Mouse (Mus musculus) limb, embryonic 11.5 days (tissue): Measurements from ENCODE around the gene Il6ra. TPM values are rescaled to one million over a fixed set of nuclear protein-coding genes. Genes with fewer than 3 reads are reported as not detected.

Experiments
- ATAC-seq: fragments of 200-750 bp; cut with Nextera tagmentation; 2 replicates; pipeline ENCODE4 v1.8.0; 2017; ENCODE audit warnings: low read depth; ENCODE audit not compliant: insufficient number of reproducible peaks, low FRiP score, low TSS enrichment
- DNase-seq: peaks from one replicate; pipeline ENCODE4 v3.0.0-alpha.2; 2015; ENCODE audit warnings: low spot score
- H3K27ac ChIP-seq: fragments of 300-500 bp; sonication (generic); replicated peaks from 2 replicates; pipeline ENCODE4 v1.5.1; 2014; ENCODE audit warnings: low read depth, mild to moderate bottlenecking, low read length
- H3K27me3 ChIP-seq: fragments of 300-500 bp; sonication (generic); 2 replicates; pipeline ENCODE4 v1.6.1; 2014; ENCODE audit warnings: mild to moderate bottlenecking, low read length, mixed read lengths; ENCODE audit not compliant: control insufficient read depth, insufficient read depth
- H3K36me3 ChIP-seq: fragments of 300-500 bp; sonication (generic); 2 replicates; pipeline ENCODE4 v1.6.1; 2014; ENCODE audit warnings: mild to moderate bottlenecking, low read length, moderate library complexity, mixed read lengths; ENCODE audit not compliant: control insufficient read depth, insufficient read depth
- H3K4me1 ChIP-seq: fragments of 300-500 bp; sonication (generic); 2 replicates; pipeline ENCODE4 v1.6.1; 2014; ENCODE audit warnings: low read length, mixed read lengths; ENCODE audit not compliant: control insufficient read depth, insufficient read depth
- H3K4me2 ChIP-seq: fragments of 300-500 bp; sonication (generic); 2 replicates; pipeline ENCODE4 v1.6.1; 2014; ENCODE audit warnings: low read depth, mild to moderate bottlenecking, moderate library complexity; ENCODE audit not compliant: severe bottlenecking
- H3K4me3 ChIP-seq: fragments of 300-500 bp; sonication (generic); 2 replicates; pipeline ENCODE4 v1.5.1; 2014; ENCODE audit warnings: low read depth, low read length
- H3K9ac ChIP-seq: fragments of 300-500 bp; sonication (generic); 2 replicates; pipeline ENCODE4 v1.6.1; 2014; ENCODE audit warnings: mild to moderate bottlenecking, low read length
- H3K9me3 ChIP-seq: fragments of 300-500 bp; sonication (generic); 2 replicates; pipeline ENCODE4 v1.6.1; 2016; ENCODE audit warnings: low read length; ENCODE audit not compliant: control insufficient read depth
- WGBS: fragments of 180-500 bp; shearing (Covaris S2); extraction: QIAGEN DNeasy Blood & Tissue Kit; methylation state at CpG from one replicate; pipeline ENCODE4 v1.1.7; 2014; 5-methylcytosine and 5-hydroxymethylcytosine counted together
- polyA plus RNA-seq: library from polyadenylated mRNA; unstranded; fragments of >200 nt; fragmentation: Nextera tagmentation; extraction: Ambion mirVana; gene quantifications from 2 replicates; pipeline ENCODE4 v1.2.1, GENCODE M21; 2014

Gene Il6ra
- polyA plus RNA-seq, 1 experiment from 2014 or later = 0.40 TPM

DNA sequence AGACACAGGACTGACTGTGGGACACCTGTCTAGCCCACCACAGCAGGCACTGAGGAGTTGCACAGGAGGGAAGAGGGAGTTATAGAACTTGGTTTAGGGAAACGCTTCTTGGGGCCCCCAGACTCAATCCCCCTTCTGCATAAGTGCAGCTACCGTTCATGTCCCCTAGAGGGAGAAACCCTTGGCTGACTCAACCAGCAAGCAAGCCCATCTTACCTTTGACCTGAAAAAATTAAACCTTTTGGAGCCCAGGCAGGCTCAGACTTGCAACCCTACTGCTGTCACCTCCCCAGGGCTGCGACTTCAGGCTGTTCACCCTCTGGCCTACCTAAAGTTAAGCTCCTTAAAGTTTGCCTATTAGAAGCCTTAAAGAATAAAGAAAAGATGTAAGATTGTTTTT lies 4.4 kb upstream of the Il6ra start:
- no peak for DNase-seq
- H3K36me3 ChIP-seq = no peaks in the 10 kb centered on the region
- H3K4me1 ChIP-seq = peaks cover 9% of the 10 kb centered on the region; the same call in 1 of the 2 replicates
- no peak overlapping the region for H3K27ac ChIP-seq
- no peak overlapping the region for H3K9ac ChIP-seq
- no peak overlapping the region for H3K4me3 ChIP-seq
- WGBS = 57% methylated on average over 3 of the region's 3 CpGs
- H3K9me3 ChIP-seq = no peaks in the 10 kb centered on the region
- no peak overlapping the region for H3K4me2 ChIP-seq
- ATAC-seq = no peak
- H3K27me3 ChIP-seq = peaks cover 18% of the 10 kb centered on the region

DNA sequence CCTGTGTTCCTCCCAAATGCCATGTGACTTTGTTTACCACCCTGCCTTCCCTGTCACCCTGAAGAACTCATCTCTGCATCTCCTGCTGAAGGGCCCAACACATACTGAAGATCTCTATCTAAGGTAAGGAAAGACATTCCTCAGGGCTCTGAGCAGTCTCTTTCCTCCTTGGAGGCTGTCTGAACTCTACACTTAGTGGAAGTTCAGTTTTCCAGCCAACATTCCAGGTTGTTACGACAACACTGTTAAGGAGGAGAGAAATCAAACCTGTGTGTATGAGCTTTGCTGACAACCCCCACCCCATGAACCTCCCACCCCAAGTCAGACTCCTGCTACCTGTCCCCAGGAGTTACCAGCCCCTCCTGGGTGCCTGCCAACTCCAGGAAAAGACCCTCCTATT lies 3.6 kb upstream of the Il6ra start:
- Histone ChIP-seq H3K9ac (no peak overlapping the region), H3K36me3 (no peaks in the 10 kb centered on the region), H3K4me2 (no peak overlapping the region), H3K4me3 (no peak overlapping the region), H3K27ac (no peak overlapping the region), H3K27me3 (peaks cover 23% of the 10 kb centered on the region), H3K9me3 (no peaks in the 10 kb centered on the region), H3K4me1 (peaks cover 10% of the 10 kb centered on the region; the same call in 1 of the 2 replicates)
- ATAC-seq (no peak), DNase-seq (no peak)
- WGBS = 78% methylated on average over 1 of the region's 1 CpGs

DNA sequence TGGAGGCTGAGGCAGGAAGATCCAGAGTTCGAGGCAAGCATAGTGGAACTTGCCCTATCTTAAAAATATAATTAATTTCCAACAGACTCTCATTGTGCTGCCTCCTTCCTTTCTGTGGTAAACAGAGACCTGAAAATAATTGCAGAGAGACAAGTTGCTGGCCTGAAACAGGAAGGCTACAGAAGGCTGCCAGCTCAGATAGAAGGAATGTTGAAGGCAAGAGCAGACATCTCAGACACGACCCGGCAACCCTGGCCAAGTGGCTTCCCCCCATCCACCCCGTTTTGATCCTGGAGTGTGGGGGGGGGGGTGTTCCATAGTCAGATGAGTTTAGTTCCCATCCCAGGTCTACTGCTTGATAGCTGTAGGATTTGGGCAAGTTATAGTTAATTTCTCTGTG lies 1.7 kb upstream of the Il6ra start:
- Histone ChIP-seq H3K9ac (no peak overlapping the region), H3K36me3 (no peaks in the 10 kb centered on the region), H3K27ac (no peak overlapping the region), H3K4me2 (no peak overlapping the region), H3K9me3 (no peaks in the 10 kb centered on the region), H3K27me3 (peaks cover 23% of the 10 kb centered on the region), H3K4me1 (peaks cover 10% of the 10 kb centered on the region; the same call in 1 of the 2 replicates), H3K4me3 (no peak overlapping the region)
- no peak for ATAC-seq
- 82% methylated on average over 4 of the region's 4 CpGs for WGBS
- DNase-seq = no peak

DNA sequence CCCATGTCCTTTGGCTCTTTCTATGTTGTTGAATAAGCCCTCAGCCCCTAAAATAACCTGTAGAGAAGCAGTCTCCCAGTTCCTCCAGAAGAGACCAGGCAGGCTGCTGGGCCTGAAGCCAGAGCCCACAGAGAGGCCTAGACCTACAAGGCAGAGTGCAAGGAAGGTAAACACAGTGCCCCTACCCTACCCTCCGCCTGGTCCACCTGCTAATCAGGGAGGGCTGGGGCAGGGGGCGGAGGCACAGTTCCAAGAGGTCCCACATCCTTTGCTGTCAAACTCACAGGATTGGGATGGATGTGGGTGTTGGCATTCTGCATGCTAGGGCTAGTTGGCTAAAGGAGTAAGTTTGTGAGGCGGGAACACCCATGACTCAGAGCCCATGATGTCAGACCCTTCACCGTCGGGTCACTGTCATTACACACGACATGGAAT lies 871 bp downstream of the Il6ra start:
- H3K9me3 ChIP-seq = no peaks in the 10 kb centered on the region
- peaks cover 10% of the 10 kb centered on the region; the same call in 1 of the 2 replicates for H3K4me1 ChIP-seq
- DNase-seq (no peak), ATAC-seq (no peak)
- no peak overlapping the region for H3K9ac ChIP-seq
- no peak overlapping the region for H3K4me3 ChIP-seq
- peaks cover 23% of the 10 kb centered on the region for H3K27me3 ChIP-seq
- H3K27ac ChIP-seq = no peak overlapping the region
- H3K36me3 ChIP-seq = no peaks in the 10 kb centered on the region
- no peak overlapping the region for H3K4me2 ChIP-seq
- 40% methylated on average over 6 of the region's 6 CpGs for WGBS

DNA sequence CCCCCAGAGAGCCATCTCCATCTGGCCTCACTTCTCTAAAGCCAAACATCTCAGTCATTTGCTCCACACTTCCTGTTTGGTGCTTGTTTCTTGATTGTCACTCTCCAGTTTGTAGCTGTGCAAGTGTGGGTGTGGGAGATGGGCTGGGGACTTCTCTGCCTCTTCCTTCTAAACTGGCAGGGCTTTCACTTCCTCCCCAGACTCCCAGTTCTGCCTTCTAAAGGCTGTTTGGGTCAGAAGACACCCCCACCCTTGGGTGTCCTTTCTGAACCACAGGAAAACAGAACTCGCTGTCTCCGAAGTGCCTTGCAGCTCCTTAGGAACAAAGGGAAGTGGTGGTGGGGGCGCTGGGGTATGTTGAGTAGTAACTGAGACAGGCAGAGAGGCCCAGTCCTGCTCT lies 1.8 kb downstream of the Il6ra start:
- Histone ChIP-seq H3K4me3 (no peak overlapping the region), H3K9ac (no peak overlapping the region), H3K36me3 (no peaks in the 10 kb centered on the region), H3K27ac (no peak overlapping the region), H3K27me3 (peaks cover 23% of the 10 kb centered on the region), H3K9me3 (no peaks in the 10 kb centered on the region), H3K4me1 (peaks cover 10% of the 10 kb centered on the region; the same call in 1 of the 2 replicates), H3K4me2 (no peak overlapping the region)
- 83% methylated on average over 3 of the region's 3 CpGs for WGBS
- no peak for ATAC-seq
- no peak for DNase-seq

DNA sequence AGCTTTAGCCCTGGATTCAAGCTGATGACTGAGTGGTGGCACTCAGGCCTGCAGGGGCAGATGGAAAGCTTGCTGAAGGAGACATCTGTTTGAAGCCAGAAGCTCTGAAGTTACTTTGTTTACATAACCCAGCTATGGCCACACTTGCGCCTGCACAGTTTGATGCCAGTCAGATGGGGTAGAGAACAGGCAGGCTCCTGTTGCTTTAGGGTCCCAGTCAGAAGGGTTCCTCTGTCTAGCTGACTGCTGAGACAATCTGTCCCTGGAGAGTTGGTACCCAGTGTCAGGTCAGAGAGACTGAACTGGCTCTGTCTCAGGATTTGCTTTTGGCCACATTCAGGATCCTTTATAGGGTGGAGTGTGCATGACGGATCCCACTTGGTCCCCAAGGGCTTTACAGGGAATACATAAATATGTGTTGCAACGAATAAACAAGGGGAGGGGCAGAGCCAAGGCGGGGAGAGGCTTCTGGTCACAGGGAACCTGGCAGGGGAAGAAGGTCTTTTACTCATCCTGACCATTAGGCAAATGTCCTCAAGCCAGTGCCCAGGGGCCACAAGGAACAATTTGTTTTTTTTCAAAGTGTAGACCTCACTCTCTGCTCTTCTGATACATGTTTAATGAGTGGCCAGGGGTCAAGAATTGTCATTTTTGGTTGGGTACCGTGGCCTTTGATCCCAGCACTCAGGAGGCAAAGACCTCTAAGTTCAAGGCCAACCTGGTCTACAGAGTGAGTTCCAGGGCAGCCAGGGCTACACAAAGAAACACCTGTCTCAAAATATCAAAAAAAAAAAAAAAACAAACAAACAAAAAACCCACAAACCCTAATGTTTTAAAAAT lies 3.1 kb downstream of the Il6ra start:
- DNase-seq = no peak
- peaks cover 23% of the 10 kb centered on the region for H3K27me3 ChIP-seq
- 45% methylated on average over 5 of the region's 5 CpGs for WGBS

DNA sequence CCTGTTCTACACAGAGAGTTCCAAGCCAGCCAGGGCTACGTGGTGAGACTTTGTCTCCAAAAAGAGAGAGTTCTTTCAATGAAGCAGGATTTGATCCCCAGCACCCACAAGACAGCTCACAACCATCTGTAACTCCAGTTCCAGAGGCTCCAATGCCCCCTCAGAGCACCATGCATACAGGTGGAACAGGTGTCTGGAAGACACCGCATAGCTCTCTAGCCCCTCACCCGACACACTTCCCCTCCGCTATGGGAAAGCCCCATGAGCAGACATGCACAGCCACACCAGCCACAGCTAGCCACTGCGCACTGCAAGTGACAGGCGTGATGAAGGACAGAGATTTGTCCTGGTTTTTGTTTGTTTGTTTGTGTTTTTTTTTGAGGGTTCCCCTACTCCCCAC lies 4.2 kb downstream of the Il6ra start:
- no peak overlapping the region for H3K4me2 ChIP-seq
- H3K27ac ChIP-seq = no peak overlapping the region
- no peak overlapping the region for H3K9ac ChIP-seq
- no peaks in the 10 kb centered on the region for H3K36me3 ChIP-seq
- peaks cover 10% of the 10 kb centered on the region; the same call in 1 of the 2 replicates for H3K4me1 ChIP-seq
- no peak overlapping the region for H3K4me3 ChIP-seq
- H3K27me3 ChIP-seq = peaks cover 17% of the 10 kb centered on the region
- WGBS = 73% methylated on average over 6 of the region's 6 CpGs
- ATAC-seq (no peak), DNase-seq (no peak)
- no peaks in the 10 kb centered on the region for H3K9me3 ChIP-seq

More for the DNA sequence above, 3.1 kb downstream of the Il6ra start:
- Histone ChIP-seq H3K27ac (no peak overlapping the region), H3K4me1 (peaks cover 10% of the 10 kb centered on the region; the same call in 1 of the 2 replicates), H3K4me2 (no peak overlapping the region), H3K36me3 (no peaks in the 10 kb centered on the region), H3K4me3 (no peak overlapping the region), H3K9me3 (no peaks in the 10 kb centered on the region), H3K9ac (no peak overlapping the region)
- ATAC-seq = no peak

DNA sequence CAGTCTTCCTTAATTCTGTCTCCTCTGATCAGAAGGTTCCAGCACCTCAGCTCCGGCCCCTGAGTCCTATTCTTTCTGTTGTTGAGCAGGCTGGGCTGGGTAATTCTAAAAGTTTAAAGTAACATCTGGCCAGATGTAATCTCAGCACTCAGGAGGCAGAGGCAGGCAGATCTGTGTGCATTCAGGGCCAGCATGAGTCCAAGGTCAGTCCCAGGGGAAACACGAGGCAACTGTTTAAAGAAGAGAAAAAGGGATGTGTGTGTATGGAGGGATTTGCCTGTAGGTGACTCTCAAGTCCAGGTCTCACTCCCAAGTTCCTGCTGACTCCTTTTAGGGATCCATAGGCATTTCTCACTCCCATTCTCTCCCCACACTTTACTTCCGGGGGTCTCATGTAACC lies 5.2 kb downstream of the Il6ra start:
- no peak for ATAC-seq

More for the DNA sequence above, 5.2 kb downstream of the Il6ra start:
- H3K4me3 ChIP-seq = no peak overlapping the region
- no peaks in the 10 kb centered on the region for H3K9me3 ChIP-seq
- peaks cover 5% of the 10 kb centered on the region; the same call in 1 of the 2 replicates for H3K4me1 ChIP-seq
- no peak overlapping the region for H3K27ac ChIP-seq
- peaks cover 9% of the 10 kb centered on the region for H3K27me3 ChIP-seq
- DNase-seq = no peak
- no peak overlapping the region for H3K9ac ChIP-seq
- no peak overlapping the region for H3K4me2 ChIP-seq
- WGBS = 85% methylated on average over 3 of the region's 3 CpGs
- H3K36me3 ChIP-seq = no peaks in the 10 kb centered on the region
